Mouse (Mus musculus) CH12.LX (cell line): ENCODE measurements around the gene Tdrd9. TPM values are rescaled to one million over a fixed set of nuclear protein-coding genes. Genes with fewer than 3 reads are reported as not detected.

Source experiments
- DNase-seq: peaks from one replicate; pipeline ENCODE4 v3.0.0-alpha.2; 2013; ENCODE audit errors: extremely low read depth
- H3K27ac ChIP-seq: 2 replicates; pipeline ENCODE4 v1.5.1; 2012; ENCODE audit warnings: low read depth, mild to moderate bottlenecking, control low read depth, moderate library complexity; ENCODE audit not compliant: insufficient read depth
- H3K27me3 ChIP-seq: replicated peaks from 2 replicates; pipeline ENCODE3; 2012; ENCODE audit warnings: inconsistent platforms
- H3K36me3 ChIP-seq, 2 experiments: replicated peaks in 1 of 2; 2 replicates each; pipeline versions ENCODE3 to v1.6.1; 2012; ENCODE audit warnings: inconsistent platforms in 1 of 2, low read length in 1 of 2, mild to moderate bottlenecking in 1 of 2, mixed read lengths in 1 of 2, moderate library complexity in 1 of 2; ENCODE audit not compliant: control insufficient read depth in 1 of 2, insufficient read depth in 1 of 2
- H3K4me1 ChIP-seq, 2 experiments: 2 replicates each; pipeline ENCODE4 v1.6.1; 2012; ENCODE audit warnings: inconsistent platforms in 1 of 2, moderate library complexity in 1 of 2; ENCODE audit not compliant: insufficient read depth in 2 of 2, control insufficient read depth in 1 of 2
- H3K4me2 ChIP-seq: 2 replicates; pipeline ENCODE4 v1.6.1; 2012; ENCODE audit warnings: low read depth, mild to moderate bottlenecking, control low read depth; ENCODE audit not compliant: poor library complexity, insufficient read depth, severe bottlenecking
- H3K4me3 ChIP-seq, 3 experiments: fragments of 150-350 bp in 1 of 3; sonication (generic) in 1 of 3; replicated peaks in 1 of 3; 2 replicates each; pipeline versions ENCODE3 to v1.5.1; 2011 to 2012; ENCODE audit warnings: low read depth in 2 of 3, low read length in 2 of 3, mild to moderate bottlenecking in 2 of 3, moderate library complexity in 2 of 3, control low read depth in 1 of 3, improper control_type of control experiment in 1 of 3, inconsistent platforms in 1 of 3, mixed read lengths in 1 of 3; ENCODE audit not compliant: poor library complexity in 1 of 3
- H3K79me2 ChIP-seq: replicated peaks from 2 replicates; pipeline ENCODE4 v1.6.1; 2012; ENCODE audit warnings: mild to moderate bottlenecking, moderate library complexity; ENCODE audit not compliant: control insufficient read depth, poor library complexity, insufficient read depth, severe bottlenecking; ENCODE audit errors: extremely low read depth
- H3K9ac ChIP-seq: 2 replicates; pipeline ENCODE4 v1.6.1; 2012; ENCODE audit warnings: low read depth, mild to moderate bottlenecking, control low read depth, moderate library complexity; ENCODE audit not compliant: insufficient read depth
- H3K9me3 ChIP-seq: replicated peaks from 2 replicates; pipeline ENCODE3; 2012; ENCODE audit warnings: low read length, inconsistent platforms, mixed read lengths
- E2F4 ChIP-seq: IDR thresholded peaks from 2 replicates; pipeline ENCODE4 v1.6.1; 2011; ENCODE audit warnings: low read depth, low read length, improper control_type of control experiment; ENCODE audit not compliant: insufficient replicate concordance
- ELF1 ChIP-seq: IDR thresholded peaks from 2 replicates; pipeline ENCODE4 v1.6.1; 2014; ENCODE audit warnings: low read depth, mild to moderate bottlenecking, inconsistent platforms, low read length, improper control_type of control experiment
- EP300 ChIP-seq: IDR thresholded peaks from 2 replicates; pipeline ENCODE4 v1.6.1; 2011; ENCODE audit warnings: low read length, improper control_type of control experiment
- ETS1 ChIP-seq: conservative IDR thresholded peaks from 2 replicates; pipeline ENCODE4 v1.6.1; 2012; ENCODE audit warnings: low read depth, mild to moderate bottlenecking, inconsistent platforms, low read length, improper control_type of control experiment, moderate library complexity
- GABPA ChIP-seq: IDR thresholded peaks from 2 replicates; pipeline ENCODE4 v1.6.1; 2012; ENCODE audit warnings: low read depth, low read length, improper control_type of control experiment, inconsistent platforms; ENCODE audit not compliant: insufficient replicate concordance
- IRF4 ChIP-seq: IDR thresholded peaks from 2 replicates; pipeline ENCODE4 v1.6.1; 2014; ENCODE audit warnings: low read depth, mild to moderate bottlenecking, inconsistent platforms, low read length, improper control_type of control experiment
- JUN ChIP-seq: IDR thresholded peaks from 2 replicates; pipeline ENCODE4 v1.6.1; 2011; ENCODE audit warnings: low read depth, mild to moderate bottlenecking, low read length, improper control_type of control experiment, moderate library complexity; ENCODE audit not compliant: insufficient read depth
- JUND ChIP-seq: conservative IDR thresholded peaks from 2 replicates; pipeline ENCODE4 v1.6.1; 2011; ENCODE audit warnings: low read depth, low read length, improper control_type of control experiment
- KAT2A ChIP-seq: IDR thresholded peaks from 2 replicates; pipeline ENCODE4 v1.6.1; 2012; ENCODE audit warnings: low read length, improper control_type of control experiment, inconsistent platforms; ENCODE audit not compliant: insufficient replicate concordance
- MAFK ChIP-seq: IDR thresholded peaks from 2 replicates; pipeline ENCODE4 v1.6.1; 2011; ENCODE audit warnings: low read length, improper control_type of control experiment; ENCODE audit not compliant: insufficient replicate concordance
- MAX ChIP-seq: IDR thresholded peaks from 2 replicates; pipeline ENCODE4 v1.6.1; 2011; ENCODE audit warnings: low read length, improper control_type of control experiment
- MEF2A ChIP-seq: IDR thresholded peaks from 2 replicates; pipeline ENCODE4 v1.6.1; 2014; ENCODE audit warnings: low read depth, mild to moderate bottlenecking, inconsistent platforms, low read length, improper control_type of control experiment, borderline replicate concordance
- MXI1 ChIP-seq: IDR thresholded peaks from 2 replicates; pipeline ENCODE4 v1.6.1; 2011; ENCODE audit warnings: mild to moderate bottlenecking, low read depth, low read length, improper control_type of control experiment
- MYC ChIP-seq: IDR thresholded peaks from 2 replicates; pipeline ENCODE4 v1.6.1; 2011; ENCODE audit warnings: low read depth, mild to moderate bottlenecking, improper control_type of control experiment, low read length
- NELFE ChIP-seq: IDR thresholded peaks from 2 replicates; pipeline ENCODE4 v1.6.1; 2011; ENCODE audit warnings: low read depth, low read length, improper control_type of control experiment
- PAX5 ChIP-seq: IDR thresholded peaks from 2 replicates; pipeline ENCODE4 v1.6.1; 2012; ENCODE audit warnings: low read length, inconsistent platforms, mixed read lengths
- POLR2A ChIP-seq: IDR thresholded peaks from 2 replicates; pipeline ENCODE4 v1.6.1; 2011; ENCODE audit warnings: low read depth, mild to moderate bottlenecking, improper control_type of control experiment, low read length
- POLR2AphosphoS2 ChIP-seq: IDR thresholded peaks from 2 replicates; pipeline ENCODE4 v1.6.1; 2011; ENCODE audit warnings: low read depth, low read length, improper control_type of control experiment
- RCOR1 ChIP-seq: conservative IDR thresholded peaks from 2 replicates; pipeline ENCODE4 v1.6.1; 2012; ENCODE audit warnings: low read depth, mild to moderate bottlenecking, inconsistent platforms, low read length, improper control_type of control experiment
- SIN3A ChIP-seq: IDR thresholded peaks from 2 replicates; pipeline ENCODE4 v1.6.1; 2012; ENCODE audit warnings: low read length, improper control_type of control experiment, inconsistent platforms
- SMC3 ChIP-seq: IDR thresholded peaks from 2 replicates; pipeline ENCODE4 v1.6.1; 2011; ENCODE audit warnings: low read depth, low read length, improper control_type of control experiment
- TBP ChIP-seq: conservative IDR thresholded peaks from 2 replicates; pipeline ENCODE4 v1.6.1; 2011; ENCODE audit warnings: low read depth, low read length, improper control_type of control experiment
- TCF12 ChIP-seq: IDR thresholded peaks from 2 replicates; pipeline ENCODE4 v1.6.1; 2014; ENCODE audit warnings: low read depth, mild to moderate bottlenecking, inconsistent platforms, low read length, improper control_type of control experiment
- USF1 ChIP-seq: IDR thresholded peaks from 2 replicates; pipeline ENCODE4 v1.6.1; 2014; ENCODE audit warnings: low read depth, mild to moderate bottlenecking, inconsistent platforms, low read length, improper control_type of control experiment
- ZC3H11A ChIP-seq: IDR thresholded peaks from 2 replicates; pipeline ENCODE4 v1.6.1; 2012; ENCODE audit warnings: low read depth, mild to moderate bottlenecking, inconsistent platforms, low read length, improper control_type of control experiment
- ZKSCAN1 ChIP-seq: IDR thresholded peaks from 2 replicates; pipeline ENCODE4 v1.6.1; 2012; ENCODE audit warnings: low read depth, inconsistent platforms, low read length, improper control_type of control experiment, borderline replicate concordance
- ZMIZ1 ChIP-seq: IDR thresholded peaks from 2 replicates; pipeline ENCODE4 v1.6.1; 2012; ENCODE audit warnings: low read depth, mild to moderate bottlenecking, inconsistent platforms, low read length, improper control_type of control experiment
- ZNF384 ChIP-seq: IDR thresholded peaks from 2 replicates; pipeline ENCODE4 v1.6.1; 2012; ENCODE audit warnings: low read depth, low read length, improper control_type of control experiment, inconsistent platforms
- dilution Hi-C: fragments of 300-500 bp; cut with MboI; formaldehyde crosslinking; loops from 2 replicates; pipeline ENCODE4 v1.14.3; 2020; ENCODE audit warnings: low sequenced_read_pairs; ENCODE audit not compliant: extremely low pct_unique_long_range_greater_than_20kb, extremely low pct_ligation_motif_present
- in situ Hi-C: fragments of 300-500 bp; cut with MboI; formaldehyde crosslinking; loops from 3 replicates; pipeline ENCODE4 v1.14.3; 2019; ENCODE audit warnings: low sequenced_read_pairs, low pct_ligation_motif_present, low pct_unique_long_range_greater_than_20kb, mixed read lengths
- polyA plus RNA-seq: library from polyadenylated mRNA; unstranded; fragments of >175 nt; gene quantifications from 2 replicates; pipeline ENCODE4 v1.2.1, GENCODE M21; 2012; ENCODE audit warnings: low read depth; ENCODE audit not compliant: insufficient read length
- total RNA-seq, 2 experiments: library from RNA; depleted of rRNA; stranded (reverse); fragments of 300-350 nt in 1 of 2; fragments of >200 nt in 1 of 2; gene quantifications; 2 replicates each; pipeline ENCODE4 v1.2.3; 2012 to 2014

Tdrd9 gene
- total and polyA plus RNA-seq, 3 experiments: not detected

GRCm38 (mm10) chr12:111977138-111977537, 5.8 kb downstream of the Tdrd9 start:
- no peak for DNase-seq
- Histone ChIP-seq H3K27me3 (peaks cover 31% of the 10 kb centered on the region), H3K4me1 (peaks cover 5% of the 10 kb centered on the region in 2 experiments; a peak in 3 of 4 replicates), H3K79me2 (no peaks in the 10 kb centered on the region), H3K27ac (no peak overlapping the region), H3K36me3 (no peaks in the 10 kb centered on the region), H3K4me2 (no peak overlapping the region), H3K9me3 (peaks cover 4% of the 10 kb centered on the region), H3K9ac (no peak overlapping the region), H3K4me3 (no peak overlapping the region)
- TF ChIP-seq SIN3A (no peak), ZC3H11A (no peak), ELF1 (no peak), MAFK (no peak), USF1 (no peak), GABPA (no peak), SMC3 (no peak), ETS1 (no peak), IRF4 (no peak), POLR2AphosphoS2 (no peak), ZKSCAN1 (no peak), TBP (no peak), MAX (no peak)
- in situ Hi-C loops (no loop called here), dilution Hi-C loops (no loop called here)

- no peaks in the 10 kb centered on the region for H3K36me3 ChIP-seq
- H3K27ac ChIP-seq: no peak overlapping the region
- in situ Hi-C loops: no loop called here
- no peak overlapping the region for H3K4me3 ChIP-seq
- peaks cover 5 to 12% of the 10 kb centered on the region in 2 experiments; a peak in 3 of 4 replicates for H3K4me1 ChIP-seq
- no peak for TF ChIP-seq E2F4
- TF ChIP-seq JUN: no peak
- TF ChIP-seq POLR2A: no peak
- no peak for TF ChIP-seq MEF2A
- no peak for TF ChIP-seq TBP
- TF ChIP-seq ZMIZ1: no peak
- TF ChIP-seq EP300: no peak
- TF ChIP-seq PAX5: no peak
- TF ChIP-seq RCOR1: no peak
- TF ChIP-seq SIN3A: no peak
- TF ChIP-seq NELFE: no peak
- no peak for TF ChIP-seq GABPA
- TF ChIP-seq MYC: no peak
- TF ChIP-seq ZNF384: no peak
- TF ChIP-seq KAT2A: no peak
- TF ChIP-seq JUND: no peak
- TF ChIP-seq MXI1: no peak
- no peak for TF ChIP-seq SMC3
- no peak for TF ChIP-seq TCF12
- TF ChIP-seq USF1: no peak
- no peak for DNase-seq
- H3K79me2 ChIP-seq: no peaks in the 10 kb centered on the region
- H3K9me3 ChIP-seq: peaks cover under 1% of the 10 kb centered on the region
- dilution Hi-C loops: no loop called here
- no peak overlapping the region for H3K4me2 ChIP-seq
- no peak overlapping the region for H3K9ac ChIP-seq
- H3K27me3 ChIP-seq: peaks cover 24% of the 10 kb centered on the region
Observed at GRCm38 (mm10) chr12:111978274-111978673, 6.9 kb downstream of the Tdrd9 start.
